Mouse (Mus musculus): ENCODE measurements around the gene Thsd7b.

- TF ChIP-seq ZNF384 (IDR thresholded peaks at IDR 0.05; ENCODE audit: low read depth, low read length) (no peak), CHD2 (IDR thresholded peaks at IDR 0.05; ENCODE audit: low read depth, low read length) (no peak)
Measured at GRCm38 (mm10) chr1:129558054-129558453, 285.0 kb downstream of the Thsd7b start.

Data from ES-E14 (cell line).